7 mouse cellular contexts compared by ENCODE assay signal in the genomic region with DNA sequence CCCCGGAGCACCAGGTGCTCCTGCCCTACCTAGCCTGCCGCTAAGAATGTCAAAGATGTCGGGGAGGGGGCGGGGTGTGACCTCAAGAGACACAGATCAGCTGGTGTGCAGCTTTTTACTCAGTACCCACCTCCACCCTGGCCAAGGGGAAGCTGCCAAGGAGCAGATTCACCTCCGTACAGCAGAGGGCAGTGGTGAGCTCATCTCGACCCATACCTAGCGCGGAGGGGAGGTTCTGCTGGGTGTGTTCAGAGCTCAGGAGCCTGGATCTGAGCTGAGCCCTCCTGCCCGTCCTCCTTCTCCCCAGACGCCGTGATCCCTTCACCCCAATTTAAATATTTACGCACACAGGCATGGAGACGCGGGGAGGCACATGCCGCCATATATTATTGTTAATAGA.
A peak's percentile ranks its signal among the peaks of the same experiment; 100 is the strongest.
DNase-seq lines count a peak whose midpoint lies in the region.

No protein-coding gene starts in this region.

- H3K36me3 ChIP-seq in midbrain, embryonic 10.5 days = no peaks in the 10 kb centered on the region

- H3K9me3 ChIP-seq in midbrain, embryonic 10.5 days (replicated peaks) = no peaks in the 10 kb centered on the region

- peaks cover 10% of the 10 kb centered on the region for H3K4me1 ChIP-seq in midbrain, embryonic 10.5 days

- intact Hi-C loops in left cerebral cortex, postnatal 36 days (cut with DNase I) = loop anchor here (1.0 to 5.0 kb wide), 2 partner anchors 151 to 271 kb away; no protein-coding TSS in a partner anchor

- WGBS in midbrain, embryonic 10.5 days = 4% methylated on average over 15 of the region's 15 CpGs

- no peak overlapping the region for H3K27ac ChIP-seq in midbrain, embryonic 10.5 days (replicated peaks)

- peak; percentile 76 for DNase-seq in adrenal gland, postnatal 25 days
- DNase-seq in embryo, embryonic 9.5 days (ENCODE audit: extremely low spot score) = peak; percentile 85
- DNase-seq in heart, adult 11 months = peak; percentile 95
- DNase-seq in kidney, adult 11 months = peak; percentile 55
- DNase-seq in left cerebral cortex, postnatal 36 days (ENCODE audit: low spot score in 2 of 2) = peak; percentile 81 to 84
- peak; percentile 84 for DNase-seq in midbrain, embryonic 10.5 days (ENCODE audit: low spot score)
- DNase-seq in spleen, postnatal 4 days (ENCODE audit: low spot score in 2 of 2) = peak; percentile 34 to 72

- peak overlapping the region; percentile 45 for H3K4me3 ChIP-seq in midbrain, embryonic 10.5 days

- no peaks in the 10 kb centered on the region for H3K27me3 ChIP-seq in midbrain, embryonic 10.5 days (ENCODE audit: low read depth, poor library complexity, severe bottlenecking)
